ENCODE assay signal across 20 mouse cellular contexts in the genomic region with DNA sequence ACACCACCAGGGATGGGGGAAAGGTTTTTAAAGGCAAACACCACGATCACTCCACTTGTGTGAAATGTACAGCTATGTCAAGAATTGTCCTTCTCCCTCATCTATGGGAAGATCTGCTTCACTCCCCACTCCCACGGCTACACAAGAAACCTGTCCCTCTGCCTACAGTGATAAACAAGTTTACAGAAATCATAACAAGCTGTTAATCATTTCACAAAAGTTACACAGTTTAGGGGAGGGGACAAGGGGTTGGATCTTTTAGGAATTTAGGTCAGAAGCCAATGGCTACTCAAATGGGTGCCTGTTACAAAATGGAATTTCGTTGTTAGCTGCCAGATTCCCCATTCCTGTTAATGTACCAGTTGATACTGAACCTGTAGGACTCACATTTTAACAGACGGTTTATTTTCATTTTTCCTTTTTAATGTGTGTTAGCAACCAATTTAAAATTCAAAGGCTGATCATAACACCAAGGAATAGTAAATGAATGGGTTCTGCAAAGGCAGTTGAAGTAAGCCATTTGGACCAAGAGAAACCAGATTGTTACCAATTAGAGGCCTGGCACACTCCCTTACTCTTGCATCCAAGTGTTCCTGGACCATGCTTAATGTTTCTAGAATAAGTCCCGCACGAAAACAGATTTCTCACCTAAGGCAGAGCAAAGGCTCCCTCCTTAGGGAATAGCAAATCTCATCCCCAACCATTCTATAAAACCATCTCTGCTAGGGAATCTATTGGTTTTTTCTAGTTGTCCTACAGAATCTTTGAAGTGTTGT. TPM values are rescaled to one million over a fixed set of nuclear protein-coding genes. Genes with fewer than 3 reads are reported as not detected.
DNase-seq lines count a peak whose midpoint lies in the region; ATAC-seq and TF ChIP-seq lines count a peak whose summit lies in the region.
"Had no signal": no experiment of that assay in that cellular context is flagged by ENCODE, and none has a peak within 500 bp of the region (broad histone marks: within the 10 kb centered on the region; RNA-seq: fewer than 3 reads in every experiment).

No protein-coding gene starts in this region.

- H3K4me3 ChIP-seq in cerebellum, adult 2 months (replicated peaks; ENCODE audit: insufficient read depth, low read depth, low read length): no peak overlapping the region
- H3K4me3 ChIP-seq in gastrocnemius, adult 2 months: no peak overlapping the region
- H3K4me3 ChIP-seq: limb, embryonic 12.5 days; myocyte had no signal

- DNase-seq in cerebellum, postnatal 4 days (ENCODE audit: low spot score in 2 of 2): no peak
- peak; percentile 52 to 75 for DNase-seq in kidney, postnatal 36 days
- no peak for DNase-seq in kidney, postnatal 10 days
- peak; percentile 25 to 81 for DNase-seq in cerebellum, adult 2 months
- DNase-seq in layer of hippocampus, adult 9-10 months (ENCODE audit: low spot score): peak; percentile 11
- no peak for DNase-seq in gastrocnemius, adult 2 months
- DNase-seq in retina, postnatal 1 day: no peak
- DNase-seq: adrenal gland, postnatal 10 days; heart, adult 18-20 months; heart, postnatal 10 days; right cerebral cortex, postnatal 4 days had no signal

- H3K27ac ChIP-seq in cerebellum, adult 2 months (ENCODE audit: insufficient read depth, low read length): no peak overlapping the region
- H3K27ac ChIP-seq in gastrocnemius, adult 2 months: no peak overlapping the region
- H3K27ac ChIP-seq: hindbrain, postnatal 0 days; limb, embryonic 12.5 days had no signal

- TF ChIP-seq CTCF in cerebellum, adult 2 months (IDR thresholded peaks at IDR 0.05; ENCODE audit: borderline replicate concordance, insufficient read depth, low read depth, low read length): no peak
- no peak for TF ChIP-seq CTCF in gastrocnemius, adult 2 months (IDR thresholded peaks at IDR 0.05)

- no peaks in the 10 kb centered on the region for H3K27me3 ChIP-seq in cerebellum, adult 2 months (ENCODE audit: control insufficient read depth, insufficient read depth, low read length)
- H3K27me3 ChIP-seq: limb, embryonic 12.5 days had no signal

- TF ChIP-seq POLR2A in cerebellum, adult 2 months (IDR thresholded peaks at IDR 0.05; ENCODE audit: borderline replicate concordance, insufficient read depth, low read length): no peak

- peak; percentile 55; the same call in 1 of the 2 replicates for ATAC-seq in cerebellum, adult (ENCODE audit: insufficient number of reproducible peaks, low FRiP score, low TSS enrichment)
- ATAC-seq: hindbrain, postnatal 0 days; lung, postnatal 0 days had no signal

- peaks cover 4% of the 10 kb centered on the region; the same call in 1 of the 2 replicates for H3K4me1 ChIP-seq in cerebellum, adult 2 months (ENCODE audit: control insufficient read depth, insufficient read depth, low read length)
- H3K4me1 ChIP-seq: limb, embryonic 12.5 days had no signal

- intact Hi-C loops in gastrocnemius, adult 2 months (cut with DNase I): no loop called here

- 37% methylated on average over 6 of the region's 6 CpGs for WGBS in cerebellum, adult 2 months

RNA-seq across cellular contexts. Expression of a gene that starts 8.9 kb away (rescaled TPM):
- 0.05 and 0.16 TPM in 2 replicates for polyA plus RNA-seq in cerebellum, adult 2 months (2012; rRNA removed)
- not detected for total RNA-seq in gastrocnemius, adult 2 months (2021)
- total RNA-seq: common myeloid progenitor, adult 5-6 weeks; heart, postnatal 10 days; hindbrain, postnatal 0 days; layer of hippocampus, postnatal 10 days had no signal
- polyA plus RNA-seq: embryonic facial prominence, embryonic 14.5 days; hindbrain, postnatal 0 days; limb, embryonic 12.5 days had no signal

RNA-seq across cellular contexts. Expression of a gene that starts 30.1 kb away (rescaled TPM):
- 0.82 and 1.1 TPM in 2 replicates for polyA plus RNA-seq in cerebellum, adult 2 months (2012; rRNA removed)
- not detected for total RNA-seq in gastrocnemius, adult 2 months (2021)
- total RNA-seq: common myeloid progenitor, adult 5-6 weeks; layer of hippocampus, postnatal 10 days had no signal
- polyA plus RNA-seq: embryonic facial prominence, embryonic 14.5 days; limb, embryonic 12.5 days; myocyte had no signal

RNA-seq across cellular contexts. Expression of a gene that starts 34.6 kb away (rescaled TPM):
- 0.07 TPM in 1 of 2 replicates, not detected in the other for polyA plus RNA-seq in cerebellum, adult 2 months (2012; rRNA removed)
- under 1 TPM in 1 of 2 experiments, not detected in 1; 0.14 TPM for total RNA-seq in gastrocnemius, adult 2 months (2021)
- total RNA-seq: common myeloid progenitor, adult 5-6 weeks; hindbrain, postnatal 0 days; layer of hippocampus, postnatal 10 days had no signal
- polyA plus RNA-seq: hindbrain, postnatal 0 days; limb, embryonic 12.5 days; myocyte had no signal

RNA-seq across cellular contexts. Expression of a gene that starts 51.9 kb away (rescaled TPM):
- polyA plus RNA-seq in cerebellum, adult 2 months (2012; rRNA removed): not detected in 2 replicates
- total RNA-seq in gastrocnemius, adult 2 months (2021): not detected
- total RNA-seq: adrenal gland, postnatal 10 days; common myeloid progenitor, adult 5-6 weeks; heart, adult 18-20 months; heart, postnatal 10 days; hindbrain, postnatal 0 days; layer of hippocampus, postnatal 10 days had no signal
- polyA plus RNA-seq: embryonic facial prominence, embryonic 14.5 days; hindbrain, postnatal 0 days; limb, embryonic 12.5 days; lung, postnatal 0 days; myocyte; stomach, embryonic 16.5 days had no signal

Comparison
In these comparisons a context has a peak if more than half of its experiments do, and no peak if none do; other contexts are left out.
1. DNase-seq: peak in kidney, postnatal 36 days (2 of 2), cerebellum, adult 2 months (2 of 2) and layer of hippocampus, adult 9-10 months (single experiment); none in cerebellum, postnatal 4 days (0 of 2), kidney, postnatal 10 days (single experiment), gastrocnemius, adult 2 months (single experiment) and retina, postnatal 1 day (single experiment).